Mouse (Mus musculus) left cerebral cortex, postnatal 10 days (tissue): ENCODE data around the gene Asb11. TPM values are rescaled to one million over a fixed set of nuclear protein-coding genes. Genes with fewer than 3 reads are reported as not detected.

ENCODE experiments used
- DNase-seq, 2 experiments: peaks; one replicate each; pipeline ENCODE4 v3.0.0; 2021 to 2022; ENCODE audit warnings: low spot score in 2 of 2, mixed read lengths in 1 of 2; ENCODE audit errors: extremely low spot score in 1 of 2
- intact Hi-C: fragments of 180-260 bp; cut with DNase I; formaldehyde crosslinking; loops from one replicate; pipeline ENCODE4 v1.15.1; 2025
- total RNA-seq, 2 experiments: library from RNA; stranded (reverse); gene quantifications; 2 replicates each; pipeline ENCODE4 v1.2.3; 2021

The Asb11 gene
- total RNA-seq: 1 to 10 TPM; 2.8 to 3.4 TPM

- intact Hi-C loops: no loop called here
- no peak for DNase-seq
Measured at GRCm38 (mm10) chrX:164436709-164437108, at the start of gene Asb11. Gene Asb11 (plus strand): TSS chrX:164436994.

- intact Hi-C loops: no loop called here
- DNase-seq: no peak
Measured at GRCm38 (mm10) chrX:164394091-164394490, 42.7 kb upstream of the Asb11 start.

- DNase-seq: no peak
- intact Hi-C loops: loop anchor here (2.0 to 5.0 kb wide), 2 partner anchors 216 to 306 kb away; no protein-coding TSS in a partner anchor
Measured at GRCm38 (mm10) chrX:164398456-164398855, 38.3 kb upstream of the Asb11 start.

- DNase-seq: no peak
- intact Hi-C loops: no loop called here
Measured at GRCm38 (mm10) chrX:164405080-164405649, 31.6 kb upstream of the Asb11 start.

- intact Hi-C loops: no loop called here
- DNase-seq: no peak
Measured at GRCm38 (mm10) chrX:164406133-164407022, 30.4 kb upstream of the Asb11 start.

- intact Hi-C loops: no loop called here
- no peak for DNase-seq
Measured at GRCm38 (mm10) chrX:164408301-164408927, 28.4 kb upstream of the Asb11 start.

- intact Hi-C loops: no loop called here
- no peak for DNase-seq
Measured at GRCm38 (mm10) chrX:164410562-164410961, 26.2 kb upstream of the Asb11 start.

GRCm38 (mm10) chrX:164416803-164417202 is 20.0 kb upstream of the Asb11 start:
- DNase-seq: no peak
- intact Hi-C loops: no loop called here

- intact Hi-C loops: no loop called here
- DNase-seq: no peak
Measured at GRCm38 (mm10) chrX:164418008-164418407, 18.8 kb upstream of the Asb11 start.

GRCm38 (mm10) chrX:164419471-164419939 is 17.3 kb upstream of the Asb11 start, which contains the start of gene Piga:
Gene Piga (plus strand): TSS chrX:164419787.
- intact Hi-C loops: no loop called here
- peak; percentile 90 to 93 for DNase-seq

GRCm38 (mm10) chrX:164419955-164420354 is 16.8 kb upstream of the Asb11 start:
- DNase-seq: peak in 1 of 2 experiments; percentile 15
- intact Hi-C loops: no loop called here

- no peak for DNase-seq
- intact Hi-C loops: no loop called here
Measured at GRCm38 (mm10) chrX:164420518-164420917, 16.3 kb upstream of the Asb11 start.

GRCm38 (mm10) chrX:164424821-164425220 is 12.0 kb upstream of the Asb11 start:
- no peak for DNase-seq
- intact Hi-C loops: no loop called here

- no peak for DNase-seq
- intact Hi-C loops: no loop called here
Measured at GRCm38 (mm10) chrX:164427295-164427694, 9.5 kb upstream of the Asb11 start.

GRCm38 (mm10) chrX:164428224-164428623 is 8.6 kb upstream of the Asb11 start:
- no peak for DNase-seq
- intact Hi-C loops: no loop called here

- no peak for DNase-seq
- intact Hi-C loops: no loop called here
Measured at GRCm38 (mm10) chrX:164430621-164431020, 6.2 kb upstream of the Asb11 start.

- DNase-seq: no peak
- intact Hi-C loops: no loop called here
Measured at GRCm38 (mm10) chrX:164431133-164431532, 5.7 kb upstream of the Asb11 start.

GRCm38 (mm10) chrX:164431541-164431940 is 5.3 kb upstream of the Asb11 start:
- no peak for DNase-seq
- intact Hi-C loops: no loop called here

GRCm38 (mm10) chrX:164432682-164433081 is 4.1 kb upstream of the Asb11 start:
- intact Hi-C loops: no loop called here
- DNase-seq: no peak

- no peak for DNase-seq
- intact Hi-C loops: no loop called here
Measured at GRCm38 (mm10) chrX:164439462-164439861, 2.7 kb downstream of the Asb11 start.
